Mouse (Mus musculus) midbrain, embryonic 14.5 days (tissue): ENCODE measurements around the gene Cdk8. TPM values are rescaled to one million over a fixed set of nuclear protein-coding genes. Genes with fewer than 3 reads are reported as not detected.

ENCODE experiments used
- ATAC-seq: fragments of 200-750 bp; cut with Nextera tagmentation; 2 replicates; pipeline ENCODE4 v1.8.0; 2017; ENCODE audit warnings: moderate number of reproducible peaks, moderate library complexity; ENCODE audit not compliant: low FRiP score, low TSS enrichment
- DNase-seq: peaks from one replicate; pipeline ENCODE4 v3.0.0-alpha.2; 2015
- H3K27ac ChIP-seq: fragments of 300-500 bp; sonication (generic); replicated peaks from 2 replicates; pipeline ENCODE4 v1.5.1; 2014; ENCODE audit warnings: mild to moderate bottlenecking, low read depth, low read length, moderate library complexity
- H3K27me3 ChIP-seq: fragments of 300-500 bp; sonication (generic); 2 replicates; pipeline ENCODE4 v1.6.1; 2014; ENCODE audit warnings: low read length, control low read depth, mixed read lengths; ENCODE audit not compliant: control insufficient read depth, insufficient read depth
- H3K36me3 ChIP-seq: fragments of 300-500 bp; sonication (generic); 2 replicates; pipeline ENCODE4 v1.6.1; 2014; ENCODE audit warnings: low read length, control low read depth; ENCODE audit not compliant: control insufficient read depth, insufficient read depth
- H3K4me1 ChIP-seq: fragments of 300-500 bp; sonication (generic); 2 replicates; pipeline ENCODE4 v1.6.1; 2014; ENCODE audit warnings: mild to moderate bottlenecking, antibody characterized with exemption, low read length, control low read depth; ENCODE audit not compliant: control insufficient read depth, insufficient read depth
- H3K4me2 ChIP-seq: fragments of 300-500 bp; sonication (generic); 2 replicates; pipeline ENCODE4 v1.6.1; 2014; ENCODE audit warnings: mild to moderate bottlenecking, low read length, moderate library complexity
- H3K4me3 ChIP-seq: fragments of 300-500 bp; sonication (generic); replicated peaks from 2 replicates; pipeline ENCODE4 v1.5.1; 2014; ENCODE audit warnings: low read depth, low read length
- H3K9ac ChIP-seq: fragments of 300-500 bp; sonication (generic); replicated peaks from 2 replicates; pipeline ENCODE4 v1.6.1; 2014; ENCODE audit warnings: mild to moderate bottlenecking, low read length, moderate library complexity
- H3K9me3 ChIP-seq: fragments of 300-500 bp; sonication (generic); 2 replicates; pipeline ENCODE4 v1.6.1; 2016; ENCODE audit warnings: low read length, control low read depth, mixed read lengths; ENCODE audit not compliant: control insufficient read depth
- WGBS: fragments of 180-500 bp; shearing (Covaris S2); extraction: QIAGEN DNeasy Blood & Tissue Kit; methylation state at CpG from one replicate; pipeline ENCODE4 v1.1.7; 2014; 5-methylcytosine and 5-hydroxymethylcytosine counted together
- polyA plus RNA-seq: library from polyadenylated mRNA; unstranded; fragments of >200 nt; fragmentation: Nextera tagmentation; extraction: Ambion mirVana; gene quantifications from 2 replicates; pipeline ENCODE4 v1.2.1, GENCODE M21; 2014

The Cdk8 gene
- polyA plus RNA-seq, 1 experiment from 2014 or later = 29.8 TPM

- Histone ChIP-seq H3K36me3 (no peaks in the 10 kb centered on the region), H3K4me3 (no peak overlapping the region), H3K4me2 (no peak overlapping the region), H3K4me1 (no peaks in the 10 kb centered on the region), H3K9ac (no peak overlapping the region), H3K27me3 (no peaks in the 10 kb centered on the region), H3K27ac (no peak overlapping the region), H3K9me3 (no peaks in the 10 kb centered on the region)
- 89% methylated on average over 7 of the region's 7 CpGs for WGBS
- ATAC-seq (no peak), DNase-seq (no peak)
These were observed 121.0 kb downstream of the Cdk8 start for GRCm38 (mm10) chr5:146352006-146352405.

Other genes starting within 250 kb of the Cdk8 start
- not detected in 2 replicates for gene Cyp3a25, start 221.6 kb upstream of the Cdk8 start, polyA plus RNA-seq
- not detected in 2 replicates for gene Cyp3a59, start 152.0 kb upstream of the Cdk8 start, polyA plus RNA-seq
- not detected in 2 replicates for gene Gm5565, start 70.7 kb upstream of the Cdk8 start, polyA plus RNA-seq
- gene Gm6309, start 60.5 kb upstream of the Cdk8 start, polyA plus RNA-seq = not detected in 2 replicates
- gene 1700001J03Rik, start 45.9 kb upstream of the Cdk8 start, polyA plus RNA-seq = not detected in 2 replicates
- gene Rnf6, start 9.7 kb upstream of the Cdk8 start, polyA plus RNA-seq = 18.8 and 24.4 TPM in 2 replicates
- gene Wasf3, start 153.8 kb downstream of the Cdk8 start, polyA plus RNA-seq = 9.3 and 10.0 TPM in 2 replicates